Mouse (Mus musculus) kidney, embryonic 15.5 days (tissue): ENCODE results near the gene Tnk2. TPM values are rescaled to one million over a fixed set of nuclear protein-coding genes. Genes with fewer than 3 reads are reported as not detected.

Experiments used
- ATAC-seq: fragments of 200-750 bp; cut with Nextera tagmentation; replicated peaks from 2 replicates; pipeline ENCODE4 v1.8.0; 2017; ENCODE audit warnings: moderate TSS enrichment; ENCODE audit not compliant: low FRiP score
- H3K27ac ChIP-seq: fragments of 300-500 bp; sonication (generic); 2 replicates; pipeline ENCODE4 v1.5.1; 2015; ENCODE audit warnings: mild to moderate bottlenecking, inconsistent platforms
- H3K27me3 ChIP-seq: fragments of 300-500 bp; sonication (generic); 2 replicates; pipeline ENCODE4 v1.6.1; 2015; ENCODE audit warnings: inconsistent platforms
- H3K36me3 ChIP-seq: fragments of 300-500 bp; sonication (generic); 2 replicates; pipeline ENCODE4 v1.6.1; 2015; ENCODE audit warnings: inconsistent platforms
- H3K4me1 ChIP-seq: fragments of 300-500 bp; sonication (generic); 2 replicates; pipeline ENCODE4 v1.6.1; 2015; ENCODE audit warnings: inconsistent platforms
- H3K4me2 ChIP-seq: fragments of 300-500 bp; sonication (generic); 2 replicates; pipeline ENCODE4 v1.6.1; 2015; ENCODE audit warnings: moderate library complexity, mild to moderate bottlenecking, inconsistent platforms
- H3K4me3 ChIP-seq: fragments of 300-500 bp; sonication (generic); replicated peaks from 2 replicates; pipeline ENCODE4 v1.5.1; 2015; ENCODE audit warnings: mild to moderate bottlenecking, inconsistent platforms
- H3K9ac ChIP-seq: fragments of 300-500 bp; sonication (generic); 2 replicates; pipeline ENCODE4 v1.6.1; 2015; ENCODE audit warnings: mild to moderate bottlenecking, inconsistent platforms
- H3K9me3 ChIP-seq: fragments of 300-500 bp; sonication (generic); replicated peaks from 2 replicates; pipeline ENCODE4 v1.6.1; 2016; ENCODE audit warnings: inconsistent platforms
- WGBS: fragments of 180-500 bp; shearing (Covaris S2); methylation state at CpG from one replicate; pipeline ENCODE4 v1.1.7; 2015; ENCODE audit warnings: mixed read lengths; 5-methylcytosine and 5-hydroxymethylcytosine counted together
- polyA plus RNA-seq: library from polyadenylated mRNA; unstranded; fragments of >200 nt; fragmentation: Nextera tagmentation; extraction: Ambion mirVana; gene quantifications from 2 replicates; pipeline ENCODE4 v1.2.1, GENCODE M21; 2015

Tnk2 gene
- polyA plus RNA-seq, 1 experiment from 2014 or later = 12.4 TPM

DNA sequence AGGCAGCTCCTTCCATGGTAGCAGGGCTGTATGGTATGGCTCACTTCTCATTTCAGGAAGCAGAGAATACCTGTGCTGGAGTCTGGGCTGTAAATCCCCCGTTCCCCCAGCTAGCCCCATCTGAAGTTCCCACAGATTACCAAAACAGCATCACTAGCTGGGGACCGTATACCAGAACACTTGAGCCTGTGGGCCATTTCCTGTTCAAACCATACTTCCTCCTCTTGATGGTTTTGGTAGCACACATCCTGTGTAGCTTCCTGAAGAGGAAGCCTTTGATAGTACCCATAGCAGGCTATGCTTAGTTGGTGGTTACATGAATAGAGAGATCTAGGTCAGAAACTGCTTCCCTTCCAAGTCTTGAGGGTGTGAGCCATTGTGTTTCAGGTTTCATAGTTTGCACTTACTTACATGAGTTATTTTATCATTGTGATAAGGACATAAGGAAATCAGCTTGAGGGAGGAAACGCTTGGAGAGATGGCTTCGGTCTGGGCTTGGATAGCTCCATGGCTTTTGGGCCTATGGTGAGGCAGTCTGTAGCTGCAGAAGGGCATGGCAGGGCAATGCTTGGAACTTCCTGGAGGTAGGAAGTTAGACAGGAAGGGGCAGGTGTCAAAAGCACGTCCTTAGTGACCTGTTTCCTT lies 7.4 kb downstream of the Tnk2 start:
- no peaks in the 10 kb centered on the region for H3K36me3 ChIP-seq
- no peak overlapping the region for H3K4me2 ChIP-seq
- no peak overlapping the region for H3K9ac ChIP-seq
- no peak overlapping the region for H3K4me3 ChIP-seq
- 71% methylated on average over 5 of the region's 5 CpGs for WGBS
- ATAC-seq = no peak; the same call in 1 of the 2 replicates
- H3K4me1 ChIP-seq = peaks cover 22% of the 10 kb centered on the region
- H3K27ac ChIP-seq = peak overlapping the region; percentile 72
- no peaks in the 10 kb centered on the region for H3K27me3 ChIP-seq
- H3K9me3 ChIP-seq = no peaks in the 10 kb centered on the region

DNA sequence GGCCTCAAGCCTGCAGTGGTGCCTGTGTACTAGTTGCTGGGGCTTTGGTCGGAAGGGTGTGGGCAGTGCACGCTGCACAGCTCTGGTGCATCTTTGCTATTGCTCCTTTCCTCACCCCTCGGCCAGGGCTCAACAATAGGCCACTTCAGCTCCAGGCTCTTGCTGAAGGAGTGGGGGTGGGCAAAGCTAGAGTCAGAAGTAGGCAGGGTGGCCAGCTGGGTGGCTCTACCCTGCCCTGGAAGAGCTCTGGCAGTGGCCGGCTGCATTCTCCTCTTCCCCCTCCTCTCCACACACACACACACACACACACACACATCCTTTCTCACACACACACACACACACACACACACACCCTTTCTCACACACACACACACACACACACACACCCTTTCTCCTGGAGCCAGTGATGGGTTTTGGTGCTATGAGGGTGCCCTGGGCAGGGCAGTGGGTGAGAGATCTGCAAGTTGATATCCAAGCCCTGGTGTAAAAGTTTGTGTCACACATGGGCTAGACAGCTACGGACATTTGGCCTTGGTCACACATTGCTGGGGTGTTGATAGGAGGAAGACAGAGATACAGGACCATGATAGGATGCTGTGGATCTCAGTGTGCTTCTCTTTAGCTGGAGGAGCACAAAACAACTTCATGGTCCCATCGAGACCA lies 10.5 kb downstream of the Tnk2 start:
- no peak for ATAC-seq
- H3K4me1 ChIP-seq = peaks cover 39% of the 10 kb centered on the region
- H3K27me3 ChIP-seq = no peaks in the 10 kb centered on the region
- no peak overlapping the region for H3K4me3 ChIP-seq
- WGBS = 74% methylated on average over 5 of the region's 6 CpGs
- H3K9me3 ChIP-seq = no peaks in the 10 kb centered on the region
- H3K4me2 ChIP-seq = no peak overlapping the region
- H3K27ac ChIP-seq = no peak overlapping the region
- H3K9ac ChIP-seq = no peak overlapping the region
- no peaks in the 10 kb centered on the region for H3K36me3 ChIP-seq

DNA sequence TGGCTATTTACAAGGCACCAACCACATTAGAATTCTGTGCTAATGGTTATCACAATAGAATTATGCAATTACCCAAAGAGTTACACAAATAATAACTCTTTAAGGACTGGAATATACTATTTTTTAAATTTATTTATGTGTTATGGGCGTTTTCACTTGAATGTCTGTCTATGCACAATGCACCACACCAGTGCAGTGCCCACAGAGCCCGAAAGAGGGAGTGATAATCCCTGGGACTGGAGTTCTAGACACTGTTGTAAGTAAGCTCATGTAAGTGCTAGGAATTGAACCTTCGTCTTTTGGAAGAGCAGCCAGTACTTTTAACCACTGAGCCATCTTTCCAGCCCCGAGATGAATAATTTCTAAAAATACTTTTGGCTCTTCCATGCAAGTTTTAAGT lies 11.9 kb downstream of the Tnk2 start:
- Histone ChIP-seq H3K27me3 (no peaks in the 10 kb centered on the region), H3K4me1 (peaks cover 50% of the 10 kb centered on the region), H3K4me2 (no peak overlapping the region), H3K4me3 (no peak overlapping the region), H3K9ac (no peak overlapping the region), H3K27ac (no peak overlapping the region), H3K9me3 (no peaks in the 10 kb centered on the region), H3K36me3 (no peaks in the 10 kb centered on the region)
- 85% methylated on average over 4 of the region's 4 CpGs for WGBS
- no peak for ATAC-seq

- Histone ChIP-seq H3K36me3 (no peaks in the 10 kb centered on the region), H3K9ac (no peak overlapping the region), H3K27ac (no peak overlapping the region), H3K9me3 (no peaks in the 10 kb centered on the region), H3K4me1 (peaks cover 54% of the 10 kb centered on the region), H3K4me3 (no peak overlapping the region), H3K27me3 (no peaks in the 10 kb centered on the region), H3K4me2 (no peak overlapping the region)
- ATAC-seq = no peak
- 69% methylated on average over 8 of the region's 8 CpGs for WGBS
These were observed 12.6 kb downstream of the Tnk2 start for GRCm38 (mm10) chr16:32656321-32656720.

DNA sequence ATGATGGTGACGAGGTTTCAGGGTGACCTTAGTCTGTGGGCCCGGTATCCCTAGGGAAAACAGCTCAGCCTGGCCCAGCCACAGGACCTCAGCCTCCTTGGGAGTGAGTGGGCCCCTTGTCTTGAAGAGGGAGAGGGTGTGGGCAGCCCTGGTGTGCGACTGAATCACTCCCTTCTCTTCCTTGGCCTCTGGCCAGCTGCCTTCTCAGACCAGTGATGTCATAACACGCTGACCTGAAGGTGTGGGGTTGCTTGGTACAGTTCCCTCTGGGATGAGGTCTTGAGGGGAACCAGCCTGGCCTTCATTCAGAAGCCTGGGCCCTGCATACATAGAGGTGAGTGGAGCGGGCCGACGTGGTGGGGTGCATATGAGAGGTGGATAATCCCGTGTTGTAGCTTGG lies 13.1 kb downstream of the Tnk2 start:
- peaks cover 58% of the 10 kb centered on the region for H3K4me1 ChIP-seq
- H3K27me3 ChIP-seq = no peaks in the 10 kb centered on the region
- H3K4me3 ChIP-seq = no peak overlapping the region
- WGBS = 67% methylated on average over 8 of the region's 8 CpGs
- no peaks in the 10 kb centered on the region for H3K9me3 ChIP-seq
- no peak overlapping the region for H3K27ac ChIP-seq
- no peaks in the 10 kb centered on the region for H3K36me3 ChIP-seq
- no peak overlapping the region for H3K4me2 ChIP-seq
- ATAC-seq = no peak
- no peak overlapping the region for H3K9ac ChIP-seq

- no peak for ATAC-seq
- H3K4me2 ChIP-seq = no peak overlapping the region
- 87% methylated on average over 16 of the region's 16 CpGs for WGBS
These were observed 14.0 kb downstream of the Tnk2 start for GRCm38 (mm10) chr16:32657498-32658250.

GRCm38 (mm10) chr16:32658743-32659171 lies 15.1 kb downstream of the Tnk2 start:
- Histone ChIP-seq H3K9ac (peak overlapping the region; percentile 47), H3K4me3 (peak overlapping the region; percentile 40), H3K27me3 (no peaks in the 10 kb centered on the region), H3K4me2 (peak overlapping the region; percentile 77), H3K27ac (0 out of 2 replicates have a peak overlapping the region, but pooled peaks have one; percentile 84), H3K4me1 (peaks cover 75% of the 10 kb centered on the region), H3K9me3 (no peaks in the 10 kb centered on the region), H3K36me3 (peaks cover 2% of the 10 kb centered on the region; the same call in 1 of the 2 replicates)
- WGBS = 3% methylated on average over 7 of the region's 21 CpGs
- no peak for ATAC-seq

More at GRCm38 (mm10) chr16:32657498-32658250, 14.0 kb downstream of the Tnk2 start:
- H3K27me3 ChIP-seq = no peaks in the 10 kb centered on the region
- H3K27ac ChIP-seq = no peak overlapping the region
- H3K4me3 ChIP-seq = no peak overlapping the region
- no peaks in the 10 kb centered on the region for H3K9me3 ChIP-seq
- no peaks in the 10 kb centered on the region for H3K36me3 ChIP-seq
- H3K4me1 ChIP-seq = peaks cover 67% of the 10 kb centered on the region
- no peak overlapping the region for H3K9ac ChIP-seq

DNA sequence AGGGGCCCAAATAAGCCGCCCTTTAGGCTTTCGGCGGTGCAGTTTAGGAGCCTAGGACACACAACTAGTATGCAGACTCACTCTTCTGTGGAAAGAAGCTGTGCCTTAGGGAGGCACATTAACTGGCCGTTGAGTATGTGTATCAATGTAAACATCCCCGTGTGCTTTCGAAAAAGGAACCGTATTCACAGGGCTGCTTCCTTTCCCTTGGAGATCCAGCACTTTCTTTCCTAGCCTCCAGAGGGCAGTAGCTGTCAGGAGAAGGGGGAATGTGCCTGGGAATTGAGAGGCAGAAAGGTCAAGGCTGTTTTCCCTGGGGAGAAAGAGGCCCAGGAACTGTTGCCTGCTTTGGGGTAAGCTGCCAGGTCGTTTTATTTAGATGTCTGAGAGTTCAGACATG lies 15.7 kb downstream of the Tnk2 start:
- H3K27ac ChIP-seq = peak overlapping the region; percentile 84
- H3K27me3 ChIP-seq = no peaks in the 10 kb centered on the region
- H3K4me3 ChIP-seq = peak overlapping the region; percentile 40
- peaks cover 8% of the 10 kb centered on the region; the same call in 1 of the 2 replicates for H3K36me3 ChIP-seq
- H3K4me2 ChIP-seq = peak overlapping the region; percentile 77
- peak overlapping the region; percentile 47; the same call in 1 of the 2 replicates for H3K9ac ChIP-seq
- H3K9me3 ChIP-seq = no peaks in the 10 kb centered on the region
- ATAC-seq = no peak
- peaks cover 73% of the 10 kb centered on the region for H3K4me1 ChIP-seq
- WGBS = 10% methylated on average over 8 of the region's 8 CpGs

DNA sequence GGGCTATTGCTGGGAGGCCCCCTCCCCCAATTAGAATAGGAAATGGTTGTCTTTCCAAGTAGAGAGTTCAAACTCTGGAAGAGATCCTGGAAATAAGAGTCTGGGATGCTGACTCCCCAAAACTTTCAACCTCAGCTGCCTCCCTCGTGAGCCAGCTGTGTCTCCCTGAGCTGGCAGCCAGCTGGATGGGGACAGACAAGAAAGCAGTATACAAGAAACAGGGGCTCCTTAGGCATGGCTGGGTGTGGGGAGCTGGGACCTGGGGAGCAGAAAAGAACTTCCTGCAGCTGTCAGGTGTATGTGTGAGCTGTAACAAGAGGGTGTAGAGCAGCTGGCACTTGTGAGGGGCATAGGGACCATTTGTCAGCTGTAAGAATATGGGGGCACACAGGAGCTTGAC lies 16.4 kb downstream of the Tnk2 start:
- peaks cover 76% of the 10 kb centered on the region for H3K4me1 ChIP-seq
- no peak overlapping the region for H3K4me3 ChIP-seq
- H3K4me2 ChIP-seq = 0 out of 2 replicates have a peak overlapping the region, but pooled peaks have one; percentile 45
- H3K27me3 ChIP-seq = no peaks in the 10 kb centered on the region
- no peaks in the 10 kb centered on the region for H3K9me3 ChIP-seq
- 36% methylated on average over 1 of the region's 1 CpGs for WGBS
- peak overlapping the region; percentile 84 for H3K27ac ChIP-seq
- no peak for ATAC-seq
- 0 out of 2 replicates have a peak overlapping the region, but pooled peaks have one; percentile 8 for H3K9ac ChIP-seq
- H3K36me3 ChIP-seq = peaks cover 11% of the 10 kb centered on the region; the same call in 1 of the 2 replicates

DNA sequence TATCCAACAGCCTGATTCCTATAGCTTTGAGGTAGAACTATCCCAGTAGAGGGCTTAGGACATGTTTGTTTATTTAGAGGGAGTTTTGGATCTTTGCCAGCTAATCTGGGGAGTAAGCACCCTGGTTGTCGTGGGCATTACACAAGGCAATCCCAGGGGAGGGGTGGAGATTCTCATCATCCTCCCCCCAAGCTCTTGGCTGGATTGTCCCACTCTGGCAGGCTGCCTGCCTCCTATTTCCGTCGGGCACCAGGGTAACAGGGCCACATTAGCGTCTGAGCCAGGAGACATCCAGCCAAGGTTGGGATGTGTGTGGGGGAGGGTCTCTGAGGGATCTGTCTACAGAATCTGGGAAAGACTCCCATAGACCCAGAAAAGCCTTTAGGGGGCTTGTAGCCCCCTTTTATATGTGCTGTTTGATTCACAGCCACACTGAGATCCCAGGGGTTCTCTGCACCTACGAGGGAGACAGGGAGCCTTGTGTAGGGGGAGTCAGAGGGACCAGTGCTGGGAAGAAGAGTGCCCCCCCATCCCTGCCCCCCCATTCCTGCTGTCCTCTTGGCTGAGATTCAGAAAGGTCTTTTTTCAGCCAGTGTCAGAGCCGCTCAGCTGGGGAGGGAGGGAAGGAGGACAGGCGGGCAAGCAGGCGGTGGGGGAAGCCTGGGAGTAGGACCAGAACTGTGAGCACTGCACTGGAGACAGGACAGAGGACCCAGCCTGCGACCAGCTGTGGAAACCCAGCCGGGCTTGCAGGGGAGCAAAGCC lies 17.1 kb downstream of the Tnk2 start:
- peak overlapping the region; percentile 45 for H3K4me2 ChIP-seq
- no peaks in the 10 kb centered on the region for H3K27me3 ChIP-seq
- peak overlapping the region; percentile 84 for H3K27ac ChIP-seq
- H3K36me3 ChIP-seq = peaks cover 11% of the 10 kb centered on the region; the same call in 1 of the 2 replicates
- H3K9me3 ChIP-seq = no peaks in the 10 kb centered on the region
- peak overlapping the region; percentile 14; the same call in 1 of the 2 replicates for H3K4me3 ChIP-seq
- ATAC-seq = peak; percentile 59
- 0 out of 2 replicates have a peak overlapping the region, but pooled peaks have one; percentile 35 for H3K9ac ChIP-seq
- peaks cover 80% of the 10 kb centered on the region for H3K4me1 ChIP-seq
- 19% methylated on average over 10 of the region's 10 CpGs for WGBS

DNA sequence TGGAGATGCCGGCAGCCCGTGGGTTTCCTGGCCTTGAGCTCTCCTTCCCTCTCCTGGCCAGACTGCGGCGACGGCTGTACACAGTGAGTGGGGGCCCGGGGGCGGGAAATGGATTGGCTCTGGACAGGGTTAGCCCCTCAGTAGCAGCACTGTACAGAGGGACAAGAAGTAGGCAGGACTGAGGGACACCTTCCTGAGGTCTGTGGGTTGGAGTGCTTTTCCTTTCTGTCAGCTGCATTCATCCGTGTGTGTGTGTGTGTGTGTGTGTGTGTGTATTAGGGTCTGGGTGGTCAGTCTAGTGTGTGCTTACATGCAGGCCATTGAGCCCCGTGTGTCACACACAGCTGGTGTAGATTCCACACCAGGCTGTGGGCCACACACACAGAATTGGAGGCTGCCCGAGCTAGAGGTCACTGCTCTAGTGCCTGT lies 17.8 kb downstream of the Tnk2 start:
- H3K36me3 ChIP-seq = peaks cover 11% of the 10 kb centered on the region; the same call in 1 of the 2 replicates
- WGBS = 45% methylated on average over 10 of the region's 10 CpGs
- H3K9me3 ChIP-seq = no peaks in the 10 kb centered on the region
- peak overlapping the region; percentile 45 for H3K4me2 ChIP-seq
- peaks cover 81% of the 10 kb centered on the region for H3K4me1 ChIP-seq
- H3K4me3 ChIP-seq = peak overlapping the region; percentile 14; the same call in 1 of the 2 replicates
- peak; percentile 16; the same call in 1 of the 2 replicates for ATAC-seq
- peak overlapping the region; percentile 84 for H3K27ac ChIP-seq
- H3K27me3 ChIP-seq = no peaks in the 10 kb centered on the region
- H3K9ac ChIP-seq = peak overlapping the region; percentile 35; the same call in 1 of the 2 replicates
